Comparison of ENCODE assay signal across 8 mouse cellular contexts in the genomic region with DNA sequence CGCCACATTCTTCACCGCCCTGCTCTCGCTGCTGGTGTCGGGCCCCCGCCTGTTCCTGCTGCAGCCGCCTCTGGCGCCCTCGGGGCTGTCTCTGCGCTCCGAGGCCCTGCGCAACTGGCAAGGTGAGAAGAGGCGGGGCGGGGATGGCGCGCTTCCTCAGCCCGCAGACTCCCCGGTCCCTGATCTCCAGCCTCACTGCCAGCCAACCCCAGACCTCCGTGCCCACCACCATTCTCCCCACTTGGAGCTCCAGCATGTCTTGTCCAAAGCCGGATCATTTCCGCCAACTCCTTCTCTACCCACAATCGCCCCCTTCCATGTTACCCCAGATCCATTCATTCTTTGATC. TPM values are rescaled to one million over a fixed set of nuclear protein-coding genes. Genes with fewer than 3 reads are reported as not detected.
A peak's percentile ranks its signal among the peaks of the same experiment; 100 is the strongest.
DNase-seq lines count a peak whose midpoint lies in the region; ATAC-seq and TF ChIP-seq lines count a peak whose summit lies in the region.

No protein-coding gene starts in this region.

- H3K4me1 ChIP-seq in heart, adult 2 months (ENCODE audit: control insufficient read depth, insufficient read depth, low read length) = no peaks in the 10 kb centered on the region; the same call in 1 of the 2 replicates
- peaks cover 73% of the 10 kb centered on the region for H3K4me1 ChIP-seq in E14TG2a.4 (replicated peaks; ENCODE audit: low read depth, low read length)
- H3K4me1 ChIP-seq in forebrain, embryonic 16.5 days (replicated peaks; ENCODE audit: control insufficient read depth, insufficient read depth, low read length) = peaks cover 12% of the 10 kb centered on the region

- intact Hi-C loops in heart, adult 2 months (cut with DNase I) = loop anchor here (2.0 to 5.0 kb wide), 2 partner anchors 56 to 110 kb away; partner anchors contain the start of gene Tmem120a
- intact Hi-C loops in heart, postnatal 25 days (cut with DNase I) = no loop called here

- TF ChIP-seq EP300 in heart, adult 2 months (IDR thresholded peaks at IDR 0.05; ENCODE audit: insufficient read depth, low read depth, low read length) = no peak

- ATAC-seq in forebrain, embryonic 16.5 days = peak; percentile 81

- H3K4me3 ChIP-seq in heart, adult 2 months = peak overlapping the region; percentile 74
- H3K4me3 ChIP-seq in E14TG2a.4 (replicated peaks; ENCODE audit: low read length) = peak overlapping the region; percentile 96
- H3K4me3 ChIP-seq in forebrain, embryonic 16.5 days (replicated peaks; ENCODE audit: low read length) = peak overlapping the region; percentile 93
- H3K4me3 ChIP-seq in macrophage (ENCODE audit: inconsistent target) = peak overlapping the region; percentile 60

- DNase-seq in heart, adult 2 months = no peak
- DNase-seq in heart, postnatal 25 days (ENCODE audit: low spot score) = no peak
- no peak for DNase-seq in layer of hippocampus, adult 18-20 months (ENCODE audit: low spot score in 2 of 2)
- no peak for DNase-seq in ovary, adult 18-20 months (ENCODE audit: low spot score)
- no peak for DNase-seq in right cerebral cortex, postnatal 4 days

- under 1% methylated on average over 21 of the region's 21 CpGs for WGBS in heart, adult 2 months
- 0% methylated on average over 21 of the region's 21 CpGs for WGBS in forebrain, embryonic 16.5 days
- WGBS in macrophage (ENCODE audit: missing documents) = 0% methylated on average over 21 of the region's 21 CpGs

- H3K9me3 ChIP-seq in E14TG2a.4 (ENCODE audit: low read length) = no peaks in the 10 kb centered on the region
- H3K9me3 ChIP-seq in forebrain, embryonic 16.5 days (ENCODE audit: control insufficient read depth, low read length) = no peaks in the 10 kb centered on the region

- H3K4me2 ChIP-seq in forebrain, embryonic 16.5 days (ENCODE audit: low read length) = peak overlapping the region; percentile 71

- H3K27ac ChIP-seq in heart, adult 2 months = peak overlapping the region; percentile 81
- peak overlapping the region; percentile 88 for H3K27ac ChIP-seq in forebrain, embryonic 16.5 days (ENCODE audit: low read length)
- no peak overlapping the region for H3K27ac ChIP-seq in macrophage

- no peak for TF ChIP-seq CTCF in heart, adult 2 months (IDR thresholded peaks at IDR 0.05)
- TF ChIP-seq CTCF in E14TG2a.4 (conservative IDR thresholded peaks at IDR 0.05; ENCODE audit: low read length) = no peak

- H3K27me3 ChIP-seq in heart, adult 2 months (ENCODE audit: control insufficient read depth, insufficient read depth, low read length) = no peaks in the 10 kb centered on the region
- H3K27me3 ChIP-seq in E14TG2a.4 (ENCODE audit: insufficient read depth, low read length) = no peaks in the 10 kb centered on the region
- no peaks in the 10 kb centered on the region for H3K27me3 ChIP-seq in forebrain, embryonic 16.5 days (replicated peaks; ENCODE audit: control insufficient read depth, insufficient read depth, low read length)

- H3K36me3 ChIP-seq in heart, adult 2 months (ENCODE audit: control insufficient read depth, insufficient read depth, low read length) = no peaks in the 10 kb centered on the region
- H3K36me3 ChIP-seq in E14TG2a.4 (ENCODE audit: insufficient read depth, low read length) (peaks cover 35% of the 10 kb centered on the region), macrophage (ENCODE audit: inconsistent target) (peaks cover 10% of the 10 kb centered on the region; the same call in 1 of the 2 replicates)
- peaks cover 11% of the 10 kb centered on the region; the same call in 1 of the 2 replicates for H3K36me3 ChIP-seq in forebrain, embryonic 16.5 days (ENCODE audit: control insufficient read depth, insufficient read depth)

- no peaks in the 10 kb centered on the region for H3K79me2 ChIP-seq in heart, adult 2 months (replicated peaks; ENCODE audit: control insufficient read depth, insufficient read depth, low read length)
- peaks cover 15% of the 10 kb centered on the region; the same call in 1 of the 2 replicates for H3K79me2 ChIP-seq in macrophage (ENCODE audit: inconsistent target)

- no peak for TF ChIP-seq POLR2A in heart, adult 2 months (IDR thresholded peaks at IDR 0.05; ENCODE audit: insufficient read depth, low read depth, low read length)

- H3K9ac ChIP-seq in heart, adult 2 months (ENCODE audit: low read depth, low read length) = peak overlapping the region; percentile 96
- H3K9ac ChIP-seq in forebrain, embryonic 16.5 days (replicated peaks; ENCODE audit: low read depth, low read length) = peak overlapping the region; percentile 80

RNA-seq across cellular contexts. Expression of gene Rhbdd2, which starts 0.4 kb away (rescaled TPM):
- total RNA-seq in heart, adult 2 months (2021) = 10 to 100 TPM; 18.2 to 23.9 TPM
- polyA plus RNA-seq in heart, adult 2 months (2012; rRNA removed) = 23.0 and 27.6 TPM in 2 replicates
- 10 to 100 TPM; 15.5 to 17.2 TPM for total RNA-seq in heart, postnatal 25 days (2021)
- 60.3 and 72.2 TPM in 2 replicates for polyA plus RNA-seq in forebrain, embryonic 16.5 days (2015; fragmentation: Nextera tagmentation; extraction: Ambion mirVana)
- total RNA-seq in macrophage (2018; cell fraction: chromatin; rRNA removed) = 10 to 100 TPM; 12.1 to 44.1 (median 25.2) TPM
- total RNA-seq in macrophage (2018; cell fraction: cytosol; rRNA removed) = 10 to 100 TPM in 14 of 26 experiments, 1 to 10 TPM in 12; 6.5 to 13.7 (median 10.4) TPM
- total RNA-seq in macrophage (2018; cell fraction: nucleus; rRNA removed) = 10 to 100 TPM in 25 of 26 experiments, 1 to 10 TPM in 1; 9.1 to 41.4 (median 19.6) TPM
- polyA plus RNA-seq in macrophage (2018) = 6.3 to 13.8 TPM (median 7.3 TPM) in 3 replicates
- total RNA-seq in layer of hippocampus, adult 18-20 months (2021) = 10 to 100 TPM; 83.2 to 83.9 TPM

RNA-seq across cellular contexts. Expression of gene Por, which starts 37.1 kb away (rescaled TPM):
- total RNA-seq in heart, adult 2 months (2021) = 10 to 100 TPM; 63.0 to 77.4 TPM
- 76.7 and 93.6 TPM in 2 replicates for polyA plus RNA-seq in heart, adult 2 months (2012; rRNA removed)
- 10 to 100 TPM; 50.7 to 65.8 TPM for total RNA-seq in heart, postnatal 25 days (2021)
- polyA plus RNA-seq in forebrain, embryonic 16.5 days (2015; fragmentation: Nextera tagmentation; extraction: Ambion mirVana) = 104 and 121 TPM in 2 replicates
- 100 to 1,000 TPM in 25 of 26 experiments, 10 to 100 TPM in 1; 41.6 to 535 (median 288) TPM for total RNA-seq in macrophage (2018; cell fraction: chromatin; rRNA removed)
- 100 to 1,000 TPM; 293 to 583 (median 414) TPM for total RNA-seq in macrophage (2018; cell fraction: cytosol; rRNA removed)
- total RNA-seq in macrophage (2018; cell fraction: nucleus; rRNA removed) = 100 to 1,000 TPM; 124 to 641 (median 427) TPM
- 256 to 2,039 TPM (median 562 TPM) in 3 replicates for polyA plus RNA-seq in macrophage (2018)
- 100 to 1,000 TPM; 102 to 109 TPM for total RNA-seq in layer of hippocampus, adult 18-20 months (2021)

RNA-seq across cellular contexts. Expression of gene Ccl24, which starts 59.9 kb away (rescaled TPM):
- total RNA-seq in heart, adult 2 months (2021) = 1 to 10 TPM; 2.6 TPM
- polyA plus RNA-seq in heart, adult 2 months (2012; rRNA removed) = 3.2 and 4.3 TPM in 2 replicates
- 1 to 10 TPM; 2.1 to 2.2 TPM for total RNA-seq in heart, postnatal 25 days (2021)
- 1.4 and 1.5 TPM in 2 replicates for polyA plus RNA-seq in forebrain, embryonic 16.5 days (2015; fragmentation: Nextera tagmentation; extraction: Ambion mirVana)
- 1 to 10 TPM in 7 of 26 experiments, under 1 TPM in 4, not detected in 15; 0.66 to 3.3 (median 1.6) TPM for total RNA-seq in macrophage (2018; cell fraction: chromatin; rRNA removed)
- 1 to 10 TPM in 20 of 26 experiments, under 1 TPM in 6; 0.42 to 6.8 (median 1.6) TPM for total RNA-seq in macrophage (2018; cell fraction: cytosol; rRNA removed)
- total RNA-seq in macrophage (2018; cell fraction: nucleus; rRNA removed) = 1 to 10 TPM in 12 of 26 experiments, under 1 TPM in 5, not detected in 9; 0.36 to 5.5 (median 1.6) TPM
- polyA plus RNA-seq in macrophage (2018) = 1.8 to 4.7 TPM in 2 of 3 replicates, not detected in the other
- total RNA-seq in layer of hippocampus, adult 18-20 months (2021) = under 1 TPM in 1 of 2 experiments, not detected in 1; 0.67 TPM
